Comparison of ENCODE assay signal across 29 mouse cellular contexts in genomic region chr5:134848571-134848970, GRCm38 (mm10). TPM values are rescaled to one million over a fixed set of nuclear protein-coding genes. Genes with fewer than 3 reads are reported as not detected.
"Had no signal": no experiment of that assay in that cellular context is flagged by ENCODE, and none has a peak within 500 bp of the region (broad histone marks: within the 10 kb centered on the region; RNA-seq: fewer than 3 reads in every experiment).

No protein-coding gene starts in this region.

- H3K9ac ChIP-seq: heart, embryonic 12.5 days; hindbrain, embryonic 12.5 days; hindbrain, embryonic 14.5 days; intestine, embryonic 15.5 days; kidney, embryonic 15.5 days; limb, embryonic 12.5 days; liver, embryonic 13.5 days; liver, embryonic 15.5 days had no signal

- H3K27ac ChIP-seq: gastrocnemius, adult 2 months; heart, embryonic 10.5 days; hindbrain, embryonic 10.5 days; hindbrain, embryonic 12.5 days; hindbrain, embryonic 14.5 days; intestine, embryonic 15.5 days; kidney, embryonic 15.5 days; layer of hippocampus, adult 2 months; left cerebral cortex, adult 2 months; limb, embryonic 10.5 days; limb, embryonic 12.5 days; liver, embryonic 13.5 days; liver, embryonic 15.5 days had no signal

- H3K4me3 ChIP-seq: gastrocnemius, adult 2 months; heart, embryonic 10.5 days; heart, embryonic 12.5 days; hindbrain, embryonic 10.5 days; hindbrain, embryonic 12.5 days; intestine, embryonic 15.5 days; kidney, embryonic 15.5 days; layer of hippocampus, adult 2 months; left cerebral cortex, adult 2 months; limb, embryonic 10.5 days; limb, embryonic 12.5 days; liver, embryonic 13.5 days; liver, embryonic 15.5 days had no signal

- H3K4me1 ChIP-seq: heart, embryonic 10.5 days; heart, embryonic 12.5 days; hindbrain, embryonic 10.5 days; hindbrain, embryonic 12.5 days; intestine, embryonic 15.5 days; kidney, embryonic 15.5 days; limb, embryonic 10.5 days; limb, embryonic 12.5 days; liver, embryonic 13.5 days; liver, embryonic 15.5 days had no signal

- ATAC-seq: hindbrain, embryonic 16.5 days; inflammation-experienced regulatory T-cells, adult 6 months; intestine, embryonic 15.5 days; intestine, postnatal 0 days had no signal

- H3K36me3 ChIP-seq: heart, embryonic 10.5 days; heart, embryonic 12.5 days; hindbrain, embryonic 10.5 days; hindbrain, embryonic 12.5 days; intestine, embryonic 15.5 days; kidney, embryonic 15.5 days; limb, embryonic 10.5 days; limb, embryonic 12.5 days; liver, embryonic 13.5 days; liver, embryonic 15.5 days had no signal

- DNase-seq: gastrocnemius, adult 2 months; gastrocnemius, postnatal 10 days; gastrocnemius, postnatal 25 days; heart, adult 18-20 months; heart, postnatal 10 days; heart, postnatal 4 days; kidney, postnatal 14 days; liver; liver, embryonic 13.5 days had no signal

- H3K9me3 ChIP-seq: heart, embryonic 10.5 days; hindbrain, embryonic 12.5 days; intestine, embryonic 15.5 days; kidney, embryonic 15.5 days; limb, embryonic 12.5 days; liver, embryonic 15.5 days had no signal

- H3K27me3 ChIP-seq: heart, embryonic 12.5 days; hindbrain, embryonic 12.5 days; intestine, embryonic 15.5 days; kidney, embryonic 15.5 days; limb, embryonic 12.5 days; liver, embryonic 13.5 days; liver, embryonic 15.5 days had no signal

- H3K4me2 ChIP-seq: heart, embryonic 12.5 days; hindbrain, embryonic 12.5 days; hindbrain, embryonic 14.5 days; intestine, embryonic 15.5 days; kidney, embryonic 15.5 days; limb, embryonic 12.5 days; liver, embryonic 11.5 days; liver, embryonic 13.5 days; liver, embryonic 15.5 days had no signal

RNA-seq across cellular contexts. Expression of gene Tmem270, which starts 58.0 kb away (rescaled TPM):
- polyA plus RNA-seq: frontal cortex, adult 2 months; heart, embryonic 10.5 days; heart, embryonic 12.5 days; heart, embryonic 14.5 days; heart, embryonic 16.5 days; hindbrain, embryonic 10.5 days; hindbrain, embryonic 12.5 days; hindbrain, embryonic 14.5 days; hindbrain, embryonic 16.5 days; inflammation-experienced regulatory T-cells, adult 6 months; intestine, embryonic 15.5 days; intestine, postnatal 0 days; kidney, embryonic 15.5 days; limb, embryonic 10.5 days; limb, embryonic 12.5 days; limb, embryonic 14.5 days; liver, embryonic 11.5 days; liver, embryonic 13.5 days; liver, embryonic 15.5 days had no signal
